Mouse (Mus musculus) c-Kit-positive CD71-positive TER-119-positive erythroid progenitor cells, embryonic 14.5 days (primary cell): Measurements from ENCODE around the gene Krt8.

ENCODE experiments used
- DNase-seq: peaks from one replicate; pipeline ENCODE4 v3.0.0-alpha.2; 2013; ENCODE audit warnings: low spot score

Krt8 gene

DNA sequence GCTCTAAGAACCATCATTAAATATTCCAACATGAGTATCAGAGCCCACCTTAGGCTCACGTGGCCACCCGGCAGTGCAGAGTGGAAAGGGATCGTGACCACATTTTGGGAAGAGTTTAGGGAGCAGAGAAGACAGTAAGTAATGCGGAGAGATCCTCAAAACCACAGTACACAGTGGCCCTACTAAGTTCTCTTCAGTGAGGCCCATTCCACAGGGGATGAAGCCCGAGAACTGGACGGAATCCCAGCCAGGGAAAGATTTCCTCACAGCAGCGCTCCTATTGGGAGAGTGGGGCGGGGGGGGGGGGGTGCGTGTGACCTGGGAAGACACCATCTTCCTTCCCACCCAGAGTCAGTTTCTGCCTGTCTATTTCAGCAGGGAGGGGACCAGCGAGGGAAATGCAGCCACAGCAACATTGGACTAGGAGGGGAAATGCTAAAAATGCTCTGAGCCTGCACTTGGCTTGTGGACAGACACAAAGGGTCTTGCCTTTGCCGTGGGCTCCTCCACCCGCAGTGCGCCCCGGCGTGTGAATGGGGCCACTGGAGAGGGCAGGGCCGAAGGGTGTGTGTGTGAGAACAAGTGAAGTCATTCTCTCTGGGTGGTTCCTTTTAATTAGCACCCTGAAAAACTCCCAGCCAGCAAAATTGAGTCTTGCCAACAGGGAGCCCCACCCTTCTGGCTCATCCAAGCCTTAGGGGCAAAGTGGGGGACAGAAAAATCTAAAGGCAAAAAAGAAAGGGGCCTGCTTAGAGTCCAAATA, 30.0 kb downstream of the Krt8 start:
- DNase-seq: no peak

DNA sequence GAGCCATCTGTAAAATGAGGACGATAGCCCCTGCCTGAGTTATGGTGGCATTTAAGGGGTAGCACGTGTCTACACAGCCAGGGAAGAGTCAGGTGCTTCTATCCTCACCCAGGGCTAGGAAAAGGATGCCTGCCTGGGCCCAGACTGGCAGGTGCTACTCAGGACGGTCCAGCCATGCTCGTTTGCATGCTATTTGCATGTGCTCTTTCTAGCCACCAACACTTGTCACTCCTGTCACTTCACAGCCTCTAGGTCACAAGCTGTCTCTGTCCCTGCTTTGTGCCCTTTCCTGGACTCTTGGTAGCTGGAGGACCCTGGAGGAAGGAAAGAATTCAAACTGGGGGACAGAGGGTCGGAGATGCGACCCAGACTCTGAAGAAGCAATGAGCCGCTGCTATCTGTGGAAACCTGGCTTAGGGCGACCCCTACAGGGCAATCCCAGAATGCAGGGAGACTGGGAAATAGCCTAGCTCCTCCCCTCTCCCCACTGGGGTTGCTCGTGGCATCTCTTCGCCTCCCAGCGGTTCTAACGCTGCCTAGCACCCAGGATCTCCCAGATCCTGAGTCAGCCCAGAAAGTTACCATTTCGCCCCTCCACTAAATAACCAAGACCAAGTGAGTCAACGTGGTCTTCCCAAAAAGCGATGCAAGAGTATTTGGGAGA, 30.7 kb downstream of the Krt8 start:
- peak; percentile 90 for DNase-seq

DNA sequence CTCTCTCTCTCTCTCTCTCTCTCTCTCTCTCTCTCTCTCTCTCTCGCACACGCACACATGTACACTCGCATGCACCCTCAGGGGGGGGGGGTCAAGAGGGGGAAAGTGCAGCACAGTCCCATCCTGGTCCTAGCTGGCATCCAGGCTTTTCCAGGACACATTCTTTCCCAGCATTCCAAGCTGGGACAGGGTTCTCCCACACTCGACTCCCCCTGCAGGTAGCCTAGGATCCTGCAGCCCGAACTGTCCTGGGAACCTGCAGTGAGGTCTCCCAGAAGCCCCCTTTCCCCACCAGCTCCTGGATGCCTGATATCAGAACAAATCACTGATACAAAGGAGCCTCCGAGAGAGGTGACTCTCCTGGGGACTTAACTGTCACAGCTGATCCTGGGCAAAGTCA, 33.7 kb downstream of the Krt8 start:
- DNase-seq: no peak

DNA sequence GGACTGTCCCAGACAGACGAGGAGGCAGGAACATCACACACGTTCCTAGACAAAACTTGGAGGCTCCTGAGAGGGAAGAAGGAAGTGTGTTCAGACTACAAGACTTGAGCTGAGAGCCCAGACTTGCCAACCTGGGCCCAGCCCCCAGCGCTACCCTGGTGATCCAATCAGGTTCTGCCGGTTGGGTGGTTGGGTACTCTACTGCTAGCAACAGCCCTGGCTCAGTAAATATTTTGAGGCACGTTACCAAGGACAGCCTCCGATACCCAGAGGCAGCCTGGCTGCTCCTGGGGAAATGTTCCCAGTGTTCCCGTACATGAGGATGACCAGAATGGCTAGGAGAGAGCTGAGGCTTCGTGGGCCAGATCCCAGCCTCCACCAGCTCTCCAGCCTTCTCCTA, 37.5 kb downstream of the Krt8 start:
- no peak for DNase-seq

DNA sequence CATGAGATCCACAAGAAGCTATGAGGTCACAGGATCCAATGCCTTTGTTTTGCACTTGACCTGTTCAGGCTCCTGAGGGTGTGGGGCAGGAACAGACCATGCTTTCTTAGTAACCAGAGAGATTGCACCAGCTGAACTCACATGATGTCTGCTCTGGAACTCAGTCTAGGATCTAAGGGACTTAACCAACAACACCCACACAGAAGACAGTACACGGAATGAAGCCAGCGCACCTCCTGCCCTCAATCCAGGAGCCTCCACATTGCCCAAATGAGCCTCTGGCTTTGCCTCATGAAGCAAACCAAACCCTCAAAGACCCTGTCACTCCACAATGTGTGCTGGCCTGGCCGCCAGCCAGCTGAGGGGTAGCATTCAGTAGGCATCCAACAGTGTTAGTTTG, 45.4 kb downstream of the Krt8 start:
- DNase-seq: no peak

DNA sequence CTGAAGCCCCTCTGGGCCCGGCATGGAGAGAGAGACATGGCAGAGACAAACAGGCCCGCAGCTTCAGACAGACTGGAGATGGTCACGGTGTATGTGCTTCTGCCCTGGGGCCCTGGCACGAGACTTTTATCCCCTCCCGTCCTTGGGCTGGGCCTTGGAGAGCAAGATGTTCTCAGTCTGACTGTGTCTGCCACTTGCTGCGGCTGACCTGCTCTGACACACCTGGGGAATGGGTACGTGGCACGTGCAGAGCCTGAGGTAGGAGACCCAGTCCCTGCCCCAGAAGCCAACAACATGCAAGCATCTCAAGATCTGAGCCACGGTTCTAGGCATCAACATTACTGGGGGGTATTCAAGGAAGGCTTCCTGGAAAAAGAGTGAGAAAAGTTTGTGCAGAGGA, 50.1 kb downstream of the Krt8 start, which contains the start of gene Krt78:
Gene Krt78, minus strand, starts transcription at position 101 of the 400 bp plus-strand sequence.
- DNase-seq: no peak

DNA sequence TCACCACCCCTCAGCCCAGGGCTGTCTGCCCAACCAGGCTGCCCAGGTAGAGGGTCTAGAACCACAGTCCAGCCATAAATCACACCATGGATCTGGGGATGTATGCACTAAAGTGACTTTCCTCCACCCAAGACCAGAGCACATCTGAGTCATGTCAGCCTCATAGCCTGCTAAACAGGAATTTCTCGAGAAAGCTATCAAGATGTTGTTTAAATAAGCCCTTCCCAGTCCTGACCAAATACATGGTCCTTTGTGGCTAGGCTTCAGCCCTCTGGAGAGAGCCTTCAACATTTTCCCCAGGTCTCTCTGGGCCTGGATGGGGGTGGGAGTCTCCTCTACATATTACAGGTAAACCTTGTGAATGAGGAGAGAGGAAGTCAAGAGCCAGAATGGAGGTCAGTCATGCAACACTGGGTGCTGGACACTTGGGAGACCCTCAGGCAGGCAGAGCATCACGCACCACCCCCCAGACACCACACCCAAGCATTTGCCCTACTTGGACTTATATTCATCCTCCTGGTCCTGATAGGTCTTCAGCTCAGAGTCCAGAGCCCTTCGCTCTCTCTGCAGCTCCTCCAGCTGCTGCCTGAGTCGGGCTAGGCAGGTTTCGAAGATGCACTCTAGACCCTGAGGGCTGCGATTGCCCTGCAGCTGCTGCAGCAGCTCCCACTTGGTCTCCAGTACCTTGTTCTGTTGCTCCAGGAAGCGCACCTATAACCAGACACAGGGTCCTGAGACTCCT, 51.4 kb downstream of the Krt8 start:
- no peak for DNase-seq
